ENCODE assay signal across 9 mouse cellular contexts in the genomic region with DNA sequence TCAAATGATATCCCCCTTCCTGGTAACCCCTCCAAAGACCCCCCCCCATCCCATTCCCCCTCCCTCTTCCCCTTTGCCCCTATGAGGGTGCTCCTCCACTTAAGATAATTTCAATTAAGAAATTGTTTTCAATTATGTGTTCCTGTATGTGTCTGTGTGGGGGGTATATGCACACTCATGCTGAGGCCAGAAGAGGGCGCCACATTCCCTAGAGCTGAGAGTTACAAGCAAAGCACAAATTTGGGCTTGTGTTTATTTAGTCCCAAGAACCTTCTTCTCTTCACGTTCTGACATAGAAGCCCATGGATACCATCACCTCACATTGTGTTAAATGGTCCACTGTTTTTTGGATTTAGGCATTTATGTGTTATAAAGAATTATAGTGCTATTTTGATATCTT. TPM values are rescaled to one million over a fixed set of nuclear protein-coding genes. Genes with fewer than 3 reads are reported as not detected.
A peak's percentile ranks its signal among the peaks of the same experiment; 100 is the strongest.
DNase-seq lines count a peak whose midpoint lies in the region; ATAC-seq and TF ChIP-seq lines count a peak whose summit lies in the region.
"Had no signal": no experiment of that assay in that cellular context is flagged by ENCODE, and none has a peak within 500 bp of the region (broad histone marks: within the 10 kb centered on the region; RNA-seq: fewer than 3 reads in every experiment).

No protein-coding gene starts in this region.

- H3K36me3 ChIP-seq in intestine, postnatal 0 days (ENCODE audit: control insufficient read depth, insufficient read depth): no peaks in the 10 kb centered on the region
- no peaks in the 10 kb centered on the region for H3K36me3 ChIP-seq in intestine, embryonic 15.5 days
- H3K36me3 ChIP-seq in MEL (ENCODE audit: control insufficient read depth in 1 of 2, insufficient read depth in 2 of 2, low read length in 2 of 2): no peaks in the 10 kb centered on the region
- H3K36me3 ChIP-seq: embryonic facial prominence, embryonic 12.5 days had no signal

- H3K27me3 ChIP-seq in intestine, postnatal 0 days (replicated peaks; ENCODE audit: control insufficient read depth, insufficient read depth, low read length): no peaks in the 10 kb centered on the region
- H3K27me3 ChIP-seq in intestine, embryonic 15.5 days (replicated peaks): no peaks in the 10 kb centered on the region
- H3K27me3 ChIP-seq in MEL (ENCODE audit: control insufficient read depth in 1 of 2, insufficient read depth in 2 of 2, low read length in 2 of 2): no peaks in the 10 kb centered on the region
- H3K27me3 ChIP-seq: embryonic facial prominence, embryonic 12.5 days had no signal

- TF ChIP-seq EP300 in MEL (IDR thresholded peaks at IDR 0.05; ENCODE audit: low read depth in 1 of 2, low read length in 2 of 2): no peak

- peak; percentile 72 for TF ChIP-seq CTCF in intestine, postnatal 0 days (IDR thresholded peaks at IDR 0.05; ENCODE audit: low read depth)
- TF ChIP-seq CTCF in MEL (IDR thresholded peaks at IDR 0.05 in 2 of 3, conservative IDR thresholded peaks at IDR 0.05 in 1 of 3; ENCODE audit: control insufficient read depth in 1 of 3, insufficient read depth in 1 of 3, low read depth in 2 of 3, low read length in 3 of 3, poor library complexity in 1 of 3, severe bottlenecking in 1 of 3): peak; percentile 46 to 65 (median 62)

- no peak overlapping the region for H3K4me3 ChIP-seq in intestine, postnatal 0 days (ENCODE audit: low read depth, low read length)
- no peak overlapping the region for H3K4me3 ChIP-seq in intestine, embryonic 15.5 days (replicated peaks)
- H3K4me3 ChIP-seq in MEL (ENCODE audit: control insufficient read depth in 1 of 2, insufficient read depth in 1 of 2, low read depth in 2 of 2, low read length in 2 of 2): no peak overlapping the region
- H3K4me3 ChIP-seq: embryonic facial prominence, embryonic 12.5 days had no signal

- no peak overlapping the region for H3K4me2 ChIP-seq in intestine, postnatal 0 days (replicated peaks; ENCODE audit: low read depth)
- no peak overlapping the region for H3K4me2 ChIP-seq in intestine, embryonic 15.5 days (replicated peaks)
- H3K4me2 ChIP-seq: embryonic facial prominence, embryonic 12.5 days had no signal

- H3K9me3 ChIP-seq in intestine, postnatal 0 days (ENCODE audit: control insufficient read depth): no peaks in the 10 kb centered on the region
- H3K9me3 ChIP-seq in intestine, embryonic 15.5 days: no peaks in the 10 kb centered on the region
- no peaks in the 10 kb centered on the region for H3K9me3 ChIP-seq in MEL (replicated peaks; ENCODE audit: insufficient read depth, low read length)
- H3K9me3 ChIP-seq: embryonic facial prominence, embryonic 12.5 days had no signal

- H3K79me2 ChIP-seq in MEL (ENCODE audit: control insufficient read depth, insufficient read depth, low read length, poor library complexity): no peaks in the 10 kb centered on the region

- no peak overlapping the region for H3K27ac ChIP-seq in intestine, postnatal 0 days (ENCODE audit: low read depth, low read length)
- H3K27ac ChIP-seq in intestine, embryonic 15.5 days: no peak overlapping the region
- H3K27ac ChIP-seq in MEL (ENCODE audit: control insufficient read depth, low read depth, low read length): no peak overlapping the region
- H3K27ac ChIP-seq: embryonic facial prominence, embryonic 12.5 days had no signal

- no peak for TF ChIP-seq POLR2A in MEL (IDR thresholded peaks at IDR 0.05; ENCODE audit: control insufficient read depth in 1 of 2, insufficient read depth in 1 of 2, low read depth in 1 of 2, low read length in 2 of 2, poor library complexity in 1 of 2)

- DNase-seq in B cell, adult 2 months: peak; percentile 69 to 71
- peak; percentile 50 for DNase-seq in MEL (ENCODE audit: low read depth, low spot score)
- peak; percentile 52 for DNase-seq in lung, postnatal 14 days
- no peak for DNase-seq in frontal cortex, adult 2 months (ENCODE audit: extremely low spot score in 1 of 2, low spot score in 1 of 2)
- no peak for DNase-seq in urinary bladder, adult 18-20 months (ENCODE audit: low spot score in 2 of 2)
- DNase-seq in left cerebral cortex, postnatal 36 days (ENCODE audit: low spot score in 2 of 2): no peak

- ATAC-seq in intestine, postnatal 0 days: no peak
- no peak for ATAC-seq in intestine, embryonic 15.5 days

- WGBS in intestine, postnatal 0 days: 67% methylated on average over 2 of the region's 2 CpGs
- 66% methylated on average over 2 of the region's 2 CpGs for WGBS in intestine, embryonic 15.5 days

- intact Hi-C loops in left cerebral cortex, postnatal 36 days (cut with DNase I): no loop called here

- TF ChIP-seq RAD21 in MEL (IDR thresholded peaks at IDR 0.05; ENCODE audit: low read depth, low read length): peak; percentile 47

- H3K4me1 ChIP-seq in intestine, postnatal 0 days (replicated peaks; ENCODE audit: control insufficient read depth, insufficient read depth, low read length): no peaks in the 10 kb centered on the region
- no peaks in the 10 kb centered on the region for H3K4me1 ChIP-seq in intestine, embryonic 15.5 days (replicated peaks)
- peaks cover 0 to 6% of the 10 kb centered on the region in 2 experiments; a peak in 1 of 4 replicates for H3K4me1 ChIP-seq in MEL (ENCODE audit: control insufficient read depth in 1 of 2, insufficient read depth in 2 of 2, low read length in 2 of 2)

- H3K9ac ChIP-seq in intestine, postnatal 0 days (ENCODE audit: low read depth, low read length): no peak overlapping the region
- no peak overlapping the region for H3K9ac ChIP-seq in intestine, embryonic 15.5 days
- no peak overlapping the region for H3K9ac ChIP-seq in MEL (ENCODE audit: control insufficient read depth, low read depth, low read length, poor library complexity, severe bottlenecking)
- H3K9ac ChIP-seq: embryonic facial prominence, embryonic 12.5 days had no signal

TF ChIP-seq in MEL, 35 proteins besides CTCF, POLR2A, EP300 and RAD21:
- TF ChIP-seq ETS1 (IDR thresholded peaks at IDR 0.05; ENCODE audit: low read depth, low read length) (no peak), SMC3 (IDR thresholded peaks at IDR 0.05; ENCODE audit: low read depth, low read length) (peak; percentile 58), ZC3H11A (IDR thresholded peaks at IDR 0.05; ENCODE audit: low read depth, low read length) (peak; percentile 43; the same call in 1 of the 2 replicates), ZKSCAN1 (IDR thresholded peaks at IDR 0.05; ENCODE audit: low read depth, low read length) (no peak), MYB (IDR thresholded peaks at IDR 0.05; ENCODE audit: low read depth, low read length) (no peak), MAX (IDR thresholded peaks at IDR 0.05; ENCODE audit: low read length) (no peak)

RNA-seq across cellular contexts. Expression of a gene that starts 32.2 kb away (rescaled TPM):
- polyA plus RNA-seq in intestine, postnatal 0 days (2015; fragmentation: Nextera tagmentation; extraction: Ambion mirVana): 84.2 and 89.2 TPM in 2 replicates
- 177 and 214 TPM in 2 replicates for polyA plus RNA-seq in intestine, embryonic 15.5 days (2015; fragmentation: Nextera tagmentation; extraction: Ambion mirVana)
- 129 and 142 TPM in 2 replicates for total RNA-seq in MEL (2012; rRNA removed)
- polyA plus RNA-seq in MEL (2012; ENCODE audit: insufficient read depth in 1 of 2, insufficient read length in 2 of 2, low read depth in 1 of 2, low replicate concordance in 2 of 2, missing spikeins in 1 of 2): 100 to 1,000 TPM; 222 to 361 TPM
- 68.2 and 68.5 TPM in 2 replicates for polyA plus RNA-seq in frontal cortex, adult 2 months (2012; rRNA removed)
- 10 to 100 TPM; 51.3 to 88.9 TPM for total RNA-seq in left cerebral cortex, postnatal 36 days (2021)

RNA-seq across cellular contexts. Expression of a gene that starts 50.4 kb away (rescaled TPM):
- 103 and 114 TPM in 2 replicates for polyA plus RNA-seq in intestine, postnatal 0 days (2015; fragmentation: Nextera tagmentation; extraction: Ambion mirVana)
- polyA plus RNA-seq in intestine, embryonic 15.5 days (2015; fragmentation: Nextera tagmentation; extraction: Ambion mirVana): 164 and 177 TPM in 2 replicates
- total RNA-seq in MEL (2012; rRNA removed): 49.8 and 50.7 TPM in 2 replicates
- polyA plus RNA-seq in MEL (2012; ENCODE audit: insufficient read depth in 1 of 2, insufficient read length in 2 of 2, low read depth in 1 of 2, low replicate concordance in 2 of 2, missing spikeins in 1 of 2): 10 to 100 TPM; 48.0 to 76.3 TPM
- 63.1 and 68.6 TPM in 2 replicates for polyA plus RNA-seq in frontal cortex, adult 2 months (2012; rRNA removed)
- total RNA-seq in left cerebral cortex, postnatal 36 days (2021): 10 to 100 TPM; 41.2 to 44.6 TPM

Comparison
In these comparisons a context has a peak if more than half of its experiments do, and no peak if none do; other contexts are left out.
1. DNase-seq: peak in B cell, adult 2 months (2 of 2), MEL (single experiment) and lung, postnatal 14 days (single experiment); none in frontal cortex, adult 2 months (0 of 2), urinary bladder, adult 18-20 months (0 of 2) and left cerebral cortex, postnatal 36 days (0 of 2).